Mouse (Mus musculus) hindbrain, embryonic 15.5 days (tissue): ENCODE data around the gene Magee1. TPM values are rescaled to one million over a fixed set of nuclear protein-coding genes. Genes with fewer than 3 reads are reported as not detected.
"Not testable (repeated sequence)": the region's sequence is repeated elsewhere in the genome, so short reads cannot be mapped to it uniquely, and the experiment has no call there.

Source experiments
- ATAC-seq: fragments of 200-750 bp; cut with Nextera tagmentation; 2 replicates; pipeline ENCODE4 v1.8.0; 2017; ENCODE audit warnings: low read depth, moderate number of reproducible peaks, moderate TSS enrichment; ENCODE audit not compliant: low FRiP score
- H3K27ac ChIP-seq: fragments of 300-500 bp; sonication (generic); replicated peaks from 2 replicates; pipeline ENCODE4 v1.5.1; 2015; ENCODE audit warnings: mild to moderate bottlenecking, inconsistent platforms
- H3K27me3 ChIP-seq: fragments of 300-500 bp; sonication (generic); 2 replicates; pipeline ENCODE4 v1.6.1; 2015; ENCODE audit warnings: control low read depth, inconsistent platforms
- H3K36me3 ChIP-seq: fragments of 300-500 bp; sonication (generic); 2 replicates; pipeline ENCODE4 v1.6.1; 2015; ENCODE audit warnings: control low read depth, inconsistent platforms
- H3K4me1 ChIP-seq: fragments of 300-500 bp; sonication (generic); replicated peaks from 2 replicates; pipeline ENCODE4 v1.6.1; 2015; ENCODE audit warnings: control low read depth, inconsistent platforms
- H3K4me2 ChIP-seq: fragments of 300-500 bp; sonication (generic); 2 replicates; pipeline ENCODE4 v1.6.1; 2015; ENCODE audit warnings: moderate library complexity, mild to moderate bottlenecking, inconsistent platforms
- H3K4me3 ChIP-seq: fragments of 300-500 bp; sonication (generic); 2 replicates; pipeline ENCODE4 v1.5.1; 2015; ENCODE audit warnings: mild to moderate bottlenecking, inconsistent platforms
- H3K9ac ChIP-seq: fragments of 300-500 bp; sonication (generic); 2 replicates; pipeline ENCODE4 v1.6.1; 2015; ENCODE audit warnings: inconsistent platforms
- H3K9me3 ChIP-seq: fragments of 300-500 bp; sonication (generic); 2 replicates; pipeline ENCODE4 v1.6.1; 2016; ENCODE audit warnings: control low read depth, inconsistent platforms
- WGBS: fragments of 180-500 bp; shearing (Covaris S2); methylation state at CpG from one replicate; pipeline ENCODE4 v1.1.7; 2015; 5-methylcytosine and 5-hydroxymethylcytosine counted together
- polyA plus RNA-seq: library from polyadenylated mRNA; unstranded; fragments of >200 nt; fragmentation: Nextera tagmentation; extraction: Ambion mirVana; gene quantifications from 2 replicates; pipeline ENCODE4 v1.2.1, GENCODE M21; 2015

The Magee1 gene
- 234 and 241 TPM in 2 replicates for polyA plus RNA-seq

DNA sequence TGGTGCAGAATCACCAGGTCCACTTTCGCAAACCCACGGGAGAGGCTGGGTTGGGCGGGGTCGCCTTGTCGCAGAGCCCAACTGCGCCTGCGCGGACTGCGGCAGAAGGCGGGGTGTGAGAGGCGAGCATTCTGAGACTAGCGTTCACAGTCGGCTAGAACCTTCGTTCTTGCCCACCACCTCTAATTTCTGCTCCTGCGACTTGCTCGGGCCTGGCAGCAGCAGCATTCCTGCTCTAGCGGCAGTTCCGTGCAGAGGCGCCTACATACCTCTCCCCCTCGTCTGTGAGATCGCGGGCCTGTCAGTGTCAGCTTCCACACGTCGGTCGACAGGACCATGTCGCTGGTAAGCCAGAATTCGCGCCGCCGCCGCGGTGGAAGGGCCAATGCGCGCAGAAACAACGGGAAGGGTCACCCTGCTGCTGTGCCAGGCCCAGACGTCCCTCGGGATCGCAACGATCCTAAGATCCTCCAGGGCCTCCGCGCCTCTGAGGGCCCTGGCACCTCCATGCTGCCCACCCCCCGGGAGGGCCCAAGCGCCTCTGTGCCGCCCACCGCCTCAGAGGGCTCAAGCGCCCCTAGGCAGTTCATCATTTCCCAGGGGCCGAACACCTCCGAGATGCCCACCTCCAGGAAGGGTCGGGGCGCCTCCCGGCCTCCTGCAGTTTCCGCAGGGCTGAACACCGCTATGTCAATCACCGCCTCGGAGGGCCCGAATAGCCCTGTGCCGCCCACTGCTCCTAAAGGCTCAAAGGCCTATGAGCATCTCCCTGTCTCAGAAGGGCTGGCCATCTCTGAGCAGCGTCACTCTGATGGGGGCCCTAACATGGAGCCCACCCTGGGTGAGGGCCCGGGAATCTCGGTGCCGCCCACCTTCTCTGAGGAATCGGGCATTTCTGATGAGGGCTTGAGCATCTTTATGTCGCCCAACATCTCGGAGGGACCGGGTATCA lies at the start of gene Magee1:
Magee1 (plus strand) TSS at position 104 of the 952 bp plus-strand sequence.
- WGBS = 12% methylated on average over 65 of the region's 65 CpGs
- Histone ChIP-seq H3K36me3 (peaks cover 5% of the 10 kb centered on the region; the same call in 1 of the 2 replicates), H3K27ac (peak within 1 kb of the TSS; percentile 91), H3K4me1 (peaks cover 17% of the 10 kb centered on the region), H3K9me3 (no peaks in the 10 kb centered on the region), H3K27me3 (peaks cover 36% of the 10 kb centered on the region), H3K4me3 (peak within 1 kb of the TSS; percentile 69), H3K9ac (peak within 1 kb of the TSS; percentile 86), H3K4me2 (peak within 1 kb of the TSS; percentile 64)
- ATAC-seq = peak; percentile 84

- Histone ChIP-seq H3K27ac (0 out of 2 replicates have a peak overlapping the region, but pooled peaks have one; percentile 55), H3K4me3 (peak overlapping the region; percentile 52), H3K36me3 (peaks cover 6% of the 10 kb centered on the region; the same call in 1 of the 2 replicates), H3K4me2 (peak overlapping the region; percentile 65), H3K4me1 (peaks cover 6% of the 10 kb centered on the region), H3K27me3 (no peaks in the 10 kb centered on the region), H3K9me3 (no peaks in the 10 kb centered on the region), H3K9ac (peak overlapping the region; percentile 47)
- ATAC-seq = peak; percentile 68
- WGBS = 8% methylated on average over 12 of the region's 12 CpGs
Measured at GRCm38 (mm10) chrX:105079151-105079550, 41.0 kb upstream of the Magee1 start.

DNA sequence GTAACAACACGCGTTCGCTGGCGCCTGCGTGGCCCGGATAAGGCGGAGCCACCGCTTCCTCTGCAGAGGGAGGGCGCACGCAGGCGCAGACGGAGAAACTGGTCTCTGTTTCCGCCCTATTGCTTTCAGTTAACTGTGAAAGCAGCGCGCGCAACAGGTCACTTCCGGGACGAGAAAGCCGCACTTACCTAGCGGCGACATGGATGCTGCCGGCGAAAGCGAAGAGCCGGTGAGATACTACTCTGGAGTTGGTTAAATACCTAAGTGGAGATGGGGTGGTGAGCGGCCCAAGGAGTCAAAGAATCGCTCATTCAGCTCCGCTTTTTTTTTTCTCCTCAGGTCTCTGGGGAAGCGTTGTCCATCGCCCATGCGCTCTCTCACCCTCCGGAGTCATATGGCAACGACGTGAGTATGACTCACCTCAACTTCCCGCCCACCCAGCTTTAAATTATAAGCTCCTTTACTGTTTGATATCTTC lies 40.5 kb upstream of the Magee1 start, which contains the start of gene Pbdc1:
Pbdc1 (plus strand) TSS at position 142 of the 478 bp plus-strand sequence.
- H3K27me3 ChIP-seq = no peaks in the 10 kb centered on the region
- ATAC-seq = peak; percentile 99
- peak within 1 kb of the TSS; percentile 55; the same call in 1 of the 2 replicates for H3K27ac ChIP-seq
- H3K9me3 ChIP-seq = no peaks in the 10 kb centered on the region
- peaks cover 6% of the 10 kb centered on the region for H3K4me1 ChIP-seq
- peak within 1 kb of the TSS; percentile 65 for H3K4me2 ChIP-seq
- WGBS = 4% methylated on average over 32 of the region's 35 CpGs
- peak within 1 kb of the TSS; percentile 47 for H3K9ac ChIP-seq
- peak within 1 kb of the TSS; percentile 52 for H3K4me3 ChIP-seq
- H3K36me3 ChIP-seq = peaks cover 6% of the 10 kb centered on the region; the same call in 1 of the 2 replicates

DNA sequence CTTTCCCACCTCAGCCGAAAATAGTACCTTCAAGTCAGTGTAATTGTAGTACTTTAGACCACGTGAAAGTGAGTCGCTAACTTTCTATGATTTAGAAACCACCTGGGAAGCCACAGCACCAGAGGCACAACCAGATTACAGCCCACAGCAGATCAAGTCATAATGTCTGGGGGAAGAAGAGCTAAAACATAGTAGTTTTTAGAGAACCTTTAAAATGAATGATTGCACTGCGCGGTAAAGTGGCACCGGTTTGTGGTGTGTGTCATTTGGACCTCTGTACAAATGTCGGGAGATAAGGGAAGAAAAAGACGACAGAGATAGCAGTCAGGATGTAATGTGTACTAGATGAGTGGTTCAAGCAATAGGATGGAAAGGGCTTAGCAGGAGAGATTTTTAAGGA lies 40.1 kb upstream of the Magee1 start:
- no peak; the same call in 1 of the 2 replicates for ATAC-seq
- H3K27ac ChIP-seq = no peak overlapping the region; the same call in 1 of the 2 replicates
- peaks cover 6% of the 10 kb centered on the region for H3K4me1 ChIP-seq
- H3K4me2 ChIP-seq = peak overlapping the region; percentile 65
- H3K27me3 ChIP-seq = no peaks in the 10 kb centered on the region
- peak overlapping the region; percentile 52 for H3K4me3 ChIP-seq
- no peaks in the 10 kb centered on the region for H3K9me3 ChIP-seq
- peaks cover 6% of the 10 kb centered on the region; the same call in 1 of the 2 replicates for H3K36me3 ChIP-seq
- H3K9ac ChIP-seq = peak overlapping the region; percentile 37
- WGBS = 16% methylated on average over 8 of the region's 8 CpGs

GRCm38 (mm10) chrX:105083013-105083412 lies 37.2 kb upstream of the Magee1 start:
- H3K4me1 ChIP-seq, H3K36me3 ChIP-seq, ATAC-seq, H3K9ac ChIP-seq, H3K4me2 ChIP-seq, H3K9me3 ChIP-seq, H3K4me3 ChIP-seq, H3K27ac ChIP-seq, H3K27me3 ChIP-seq: not testable (repeated sequence)
- WGBS = 91% methylated on average over 7 of the region's 7 CpGs

- Histone ChIP-seq H3K36me3 (no peaks in the 10 kb centered on the region), H3K4me1 (no peaks in the 10 kb centered on the region), H3K27ac (no peak overlapping the region), H3K9me3 (no peaks in the 10 kb centered on the region), H3K9ac (no peak overlapping the region), H3K4me2 (no peak overlapping the region), H3K27me3 (no peaks in the 10 kb centered on the region), H3K4me3 (no peak overlapping the region)
- no peak for ATAC-seq
- WGBS = 42% methylated on average over 5 of the region's 5 CpGs
Measured at GRCm38 (mm10) chrX:105104175-105104574, 16.0 kb upstream of the Magee1 start.

- H3K4me3 ChIP-seq = no peak overlapping the region
- no peaks in the 10 kb centered on the region for H3K9me3 ChIP-seq
- H3K4me2 ChIP-seq = no peak overlapping the region
- no peak for ATAC-seq
- H3K4me1 ChIP-seq = no peaks in the 10 kb centered on the region
- WGBS = 64% methylated on average over 2 of the region's 2 CpGs
- no peaks in the 10 kb centered on the region for H3K36me3 ChIP-seq
- H3K27ac ChIP-seq = no peak overlapping the region
- H3K9ac ChIP-seq = no peak overlapping the region
- peaks cover 9% of the 10 kb centered on the region for H3K27me3 ChIP-seq
Measured at GRCm38 (mm10) chrX:105114994-105115393, 5.2 kb upstream of the Magee1 start.

DNA sequence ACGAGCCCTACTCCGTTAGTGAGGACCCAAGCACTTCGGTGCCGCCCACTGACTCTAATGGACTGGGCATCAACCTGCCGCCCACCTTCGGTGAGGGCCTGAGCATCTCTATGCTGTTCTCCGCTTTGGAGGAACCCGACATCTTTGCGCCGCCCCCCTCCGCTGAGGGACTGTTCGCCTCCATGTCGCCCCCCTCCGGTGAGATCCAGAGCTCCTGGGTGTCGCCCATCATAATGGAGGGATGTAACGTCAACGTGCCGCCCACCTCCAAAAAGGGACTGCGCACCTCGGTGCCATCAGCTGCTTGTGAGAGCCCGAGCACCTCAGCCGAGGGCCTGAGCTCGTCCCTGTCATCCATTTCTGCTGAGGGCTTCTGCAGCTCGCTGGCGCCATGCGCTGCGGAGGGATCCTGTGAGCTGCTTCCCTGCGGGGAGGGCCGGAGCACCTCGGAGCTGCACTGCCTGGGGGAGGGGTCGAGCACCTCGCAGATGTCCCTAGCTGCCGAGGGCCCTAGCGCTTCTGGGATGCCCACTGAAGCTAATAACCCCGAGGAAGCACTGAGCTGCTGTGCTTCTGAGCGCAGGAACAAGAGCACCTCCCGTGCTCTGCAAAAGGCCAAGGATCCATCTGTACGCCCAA lies 1.2 kb downstream of the Magee1 start:
- Histone ChIP-seq H3K9ac (peak overlapping the region; percentile 86), H3K4me2 (peak overlapping the region; percentile 64), H3K4me3 (peak overlapping the region; percentile 69), H3K9me3 (no peaks in the 10 kb centered on the region), H3K36me3 (peaks cover 5% of the 10 kb centered on the region; the same call in 1 of the 2 replicates), H3K27me3 (peaks cover 37% of the 10 kb centered on the region), H3K4me1 (peaks cover 17% of the 10 kb centered on the region), H3K27ac (peak overlapping the region; percentile 91)
- WGBS = 18% methylated on average over 38 of the region's 38 CpGs
- ATAC-seq = peak; percentile 79

DNA sequence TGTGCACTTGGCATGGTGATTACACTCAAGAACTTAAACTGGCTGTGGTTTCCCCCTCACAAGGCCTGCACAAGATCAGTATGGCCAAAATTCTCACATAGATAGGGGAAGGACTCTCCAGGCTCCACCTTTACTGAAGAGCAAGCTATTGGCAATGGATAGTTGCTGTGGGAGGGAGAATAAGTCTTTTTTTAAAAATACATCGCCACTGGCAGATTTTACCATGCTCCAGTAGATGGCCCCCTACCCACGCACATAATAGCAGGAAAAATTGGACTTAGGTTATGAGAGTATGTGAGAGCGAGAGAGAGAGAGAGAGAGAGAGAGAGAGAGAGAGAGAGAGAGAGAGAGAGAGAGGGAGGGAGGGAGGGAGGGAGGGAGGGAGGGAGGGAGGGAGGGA lies 4.7 kb downstream of the Magee1 start:
- H3K9me3 ChIP-seq = no peaks in the 10 kb centered on the region
- no peak overlapping the region for H3K9ac ChIP-seq
- H3K27me3 ChIP-seq = peaks cover 33% of the 10 kb centered on the region
- 8% methylated on average over 2 of the region's 3 CpGs for WGBS
- H3K4me3 ChIP-seq = no peak overlapping the region
- no peak overlapping the region for H3K27ac ChIP-seq
- H3K4me1 ChIP-seq = peaks cover 17% of the 10 kb centered on the region
- no peak for ATAC-seq
- peaks cover 5% of the 10 kb centered on the region; the same call in 1 of the 2 replicates for H3K36me3 ChIP-seq
- no peak overlapping the region for H3K4me2 ChIP-seq

DNA sequence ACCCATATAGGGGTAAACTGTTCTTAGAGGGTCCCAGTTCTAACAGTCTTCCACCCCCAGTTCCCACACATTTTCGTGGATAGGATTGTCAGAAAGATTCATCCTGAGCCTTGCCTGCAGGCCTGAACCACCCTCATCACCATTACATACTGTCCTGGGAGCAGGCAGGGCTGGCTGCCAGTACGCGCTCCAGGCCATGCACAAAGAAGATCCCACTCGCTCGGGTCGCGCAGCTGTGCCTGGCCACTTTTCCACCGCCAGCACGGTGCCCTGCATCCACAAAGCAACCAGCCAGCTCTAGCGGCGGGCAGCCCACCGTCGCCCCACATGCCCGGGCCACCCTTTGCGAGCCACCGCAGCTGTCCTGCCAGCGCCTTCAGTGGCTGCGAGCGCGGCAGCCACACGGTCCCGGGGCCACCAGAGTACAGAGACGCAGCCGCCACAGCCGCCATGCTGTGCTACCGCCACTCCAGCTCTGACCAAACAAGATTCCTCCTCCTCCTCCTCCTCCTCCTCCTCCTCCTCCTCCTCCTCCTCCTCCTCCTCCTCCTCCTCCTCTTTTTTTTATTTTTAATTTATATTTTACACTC lies 31.8 kb downstream of the Magee1 start:
- no peaks in the 10 kb centered on the region for H3K9me3 ChIP-seq
- H3K4me1 ChIP-seq = no peaks in the 10 kb centered on the region
- H3K9ac ChIP-seq = no peak overlapping the region
- peak overlapping the region; percentile 44 for H3K4me2 ChIP-seq
- no peaks in the 10 kb centered on the region for H3K36me3 ChIP-seq
- 42% methylated on average over 13 of the region's 26 CpGs for WGBS
- ATAC-seq = peak; percentile 45; the same call in 1 of the 2 replicates
- H3K4me3 ChIP-seq = peak overlapping the region; percentile 21
- H3K27ac ChIP-seq = no peak overlapping the region
- H3K27me3 ChIP-seq = peaks cover 19% of the 10 kb centered on the region

DNA sequence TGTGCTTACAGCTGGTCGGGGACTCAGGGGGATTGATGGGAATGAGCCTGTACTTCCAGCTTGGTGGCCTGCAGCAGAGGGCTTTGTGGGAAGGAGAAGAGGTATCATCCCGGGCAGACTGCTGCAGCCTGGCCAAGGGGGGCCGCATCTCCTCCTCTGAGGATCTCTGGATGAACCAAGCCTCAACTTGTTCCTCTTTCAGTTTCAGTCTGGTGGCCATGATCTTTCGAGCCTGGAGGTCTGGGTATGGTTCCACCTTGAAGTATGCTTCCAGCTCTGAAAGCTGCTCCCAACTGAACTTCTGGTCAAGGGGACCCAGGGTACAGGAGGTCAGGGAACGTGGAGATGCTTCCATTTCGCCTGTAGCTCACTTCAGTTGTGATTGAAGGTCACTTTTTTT lies 44.8 kb downstream of the Magee1 start:
- not testable (repeated sequence) for H3K36me3 ChIP-seq, H3K4me3 ChIP-seq, H3K9me3 ChIP-seq, H3K4me1 ChIP-seq, H3K27ac ChIP-seq, H3K9ac ChIP-seq, ATAC-seq, H3K4me2 ChIP-seq
- peaks cover 12% of the 10 kb centered on the region for H3K27me3 ChIP-seq
- 83% methylated on average over 6 of the region's 6 CpGs for WGBS
